Mouse (Mus musculus) liver, postnatal 0 days (tissue): ENCODE data around the gene Kctd21.

ENCODE experiments used
- CTCF ChIP-seq: sonication (generic); IDR thresholded peaks from 2 replicates; pipeline ENCODE4 v1.5.1; 2016; ENCODE audit warnings: antibody characterized with exemption, low read depth
- EP300 ChIP-seq: IDR thresholded peaks from 2 replicates; pipeline ENCODE4 v1.6.1; 2016; ENCODE audit warnings: antibody characterized with exemption, low read depth, mild to moderate bottlenecking

GRCm38 (mm10) chr7:97332667-97333041 lies 527 bp downstream of the Kctd21 start:
- TF ChIP-seq EP300 (no peak), CTCF (no peak)
